Mouse (Mus musculus) small intestine, adult 2 months (tissue): ENCODE data around the gene Exo5. TPM values are rescaled to one million over a fixed set of nuclear protein-coding genes. Genes with fewer than 3 reads are reported as not detected.

Experiments used
- H3K27ac ChIP-seq: fragments of 200-500 bp; 2 replicates; pipeline ENCODE4 v1.5.1; 2012; ENCODE audit warnings: low read depth, low read length, control low read depth, inconsistent platforms; ENCODE audit not compliant: insufficient read depth
- H3K27me3 ChIP-seq: fragments of 200-500 bp; 2 replicates; pipeline ENCODE4 v1.6.1; 2012; ENCODE audit warnings: mild to moderate bottlenecking, moderate library complexity, low read length, inconsistent platforms; ENCODE audit not compliant: control insufficient read depth, insufficient read depth
- H3K36me3 ChIP-seq: fragments of 200-500 bp; 2 replicates; pipeline ENCODE4 v1.6.1; 2012; ENCODE audit warnings: mild to moderate bottlenecking, low read length, control low read depth, inconsistent platforms; ENCODE audit not compliant: control insufficient read depth, insufficient read depth
- H3K4me1 ChIP-seq: fragments of 200-500 bp; 2 replicates; pipeline ENCODE4 v1.6.1; 2012; ENCODE audit warnings: low read length, inconsistent platforms, mixed read lengths; ENCODE audit not compliant: control insufficient read depth, insufficient read depth, insufficient read length
- H3K4me3 ChIP-seq: fragments of 200-500 bp; 2 replicates; pipeline ENCODE4 v1.5.1; 2012; ENCODE audit warnings: low read depth, mild to moderate bottlenecking, control low read depth, inconsistent platforms, low read length, moderate library complexity
- CTCF ChIP-seq: fragments of 200-500 bp; IDR thresholded peaks from 2 replicates; pipeline ENCODE4 v1.5.1; 2012; ENCODE audit warnings: low read depth, mild to moderate bottlenecking, control low read depth, inconsistent platforms, low read length, moderate library complexity, mixed read lengths; ENCODE audit not compliant: insufficient replicate concordance, insufficient read length; ENCODE audit errors: extremely low read depth
- POLR2A ChIP-seq: fragments of 200-500 bp; IDR thresholded peaks from 2 replicates; pipeline ENCODE4 v1.6.1; 2012; ENCODE audit warnings: low read depth, mild to moderate bottlenecking, control low read depth, inconsistent platforms, low read length, moderate library complexity
- WGBS: fragments of 180-500 bp; shearing (Covaris S2); methylation state at CpG from one replicate; pipeline ENCODE4 v1.1.7; 2018; 5-methylcytosine and 5-hydroxymethylcytosine counted together
- polyA plus RNA-seq: library from polyadenylated mRNA; depleted of rRNA; stranded (reverse); fragments of >200 nt; gene quantifications from 2 replicates; pipeline ENCODE4 v1.2.3, GENCODE M21; 2012; rRNA removed

The Exo5 gene
- polyA plus RNA-seq, 1 experiment = 2.8 TPM

DNA sequence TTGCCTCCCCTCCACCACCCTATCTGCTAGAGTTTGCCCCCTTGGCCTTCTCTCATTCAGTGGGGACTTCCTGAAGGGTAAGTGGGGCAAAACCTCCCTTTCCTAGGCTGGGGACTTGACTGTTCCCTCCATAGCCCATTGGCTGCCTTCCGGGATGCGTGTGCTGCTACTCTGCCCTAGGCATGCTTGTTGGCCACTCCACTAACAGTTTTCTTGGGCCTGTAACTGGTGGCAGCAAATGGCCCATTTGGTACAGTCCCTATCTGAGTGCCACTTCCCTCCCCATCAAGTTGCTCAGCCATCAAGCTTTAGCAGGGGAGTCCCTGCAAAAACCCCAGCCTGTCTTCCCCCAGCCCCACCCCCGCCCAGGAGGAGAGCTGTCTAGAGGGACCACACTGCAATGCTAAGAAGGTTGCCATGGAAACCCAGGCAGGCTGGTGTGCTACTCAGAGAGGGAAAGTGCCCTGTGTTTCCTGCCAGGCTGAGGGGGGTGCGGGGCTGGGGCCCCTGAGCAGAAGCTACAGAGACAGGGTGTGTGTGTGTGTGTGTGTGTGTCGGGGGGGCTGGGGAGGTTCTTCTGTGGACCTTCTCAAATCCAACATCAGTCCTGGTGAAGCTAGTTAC, 42.7 kb downstream of the Exo5 start:
- Histone ChIP-seq H3K27ac (no peak overlapping the region), H3K27me3 (no peaks in the 10 kb centered on the region), H3K4me1 (no peaks in the 10 kb centered on the region; the same call in 1 of the 2 replicates), H3K36me3 (no peaks in the 10 kb centered on the region), H3K4me3 (no peak overlapping the region)
- TF ChIP-seq POLR2A (no peak), CTCF (no peak)
- WGBS = 59% methylated on average over 5 of the region's 5 CpGs

DNA sequence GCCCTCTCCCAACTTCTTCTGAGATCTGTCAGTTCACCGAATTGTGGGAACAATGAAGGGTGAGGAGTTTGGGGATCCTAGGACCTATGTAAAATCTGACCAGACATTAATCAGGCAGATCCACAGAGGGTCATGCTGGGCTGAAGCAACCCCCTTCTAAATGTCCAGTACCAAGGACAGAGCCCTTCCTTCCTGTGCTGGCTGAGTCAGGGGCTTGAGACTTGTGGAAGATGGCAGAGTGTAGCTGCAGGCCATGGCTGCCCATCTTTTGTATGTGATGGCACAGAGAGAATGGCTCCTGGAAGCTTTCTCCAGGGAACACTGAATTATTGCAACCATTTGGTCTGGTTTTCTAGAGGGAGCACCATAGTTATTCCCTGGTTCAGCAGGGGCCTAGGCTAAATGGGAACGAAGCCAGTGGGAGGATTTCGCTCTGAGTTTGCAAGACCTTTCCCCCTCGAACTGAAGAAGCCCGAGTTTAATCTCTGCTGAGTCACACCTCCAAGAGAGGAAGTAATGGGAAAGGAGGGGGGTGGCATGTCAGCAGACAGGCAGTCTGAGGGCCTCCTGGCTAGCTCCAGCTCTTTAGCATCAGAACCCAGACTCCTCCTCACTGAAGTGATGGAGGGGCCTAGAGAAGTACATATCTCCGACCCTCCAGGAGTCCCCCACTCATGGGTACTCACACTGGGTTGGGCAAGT, 43.9 kb downstream of the Exo5 start:
- H3K4me3 ChIP-seq = no peak overlapping the region
- no peak overlapping the region for H3K27ac ChIP-seq
- H3K36me3 ChIP-seq = no peaks in the 10 kb centered on the region
- TF ChIP-seq CTCF (no peak), POLR2A (no peak)
- H3K4me1 ChIP-seq = no peaks in the 10 kb centered on the region; the same call in 1 of the 2 replicates
- no peaks in the 10 kb centered on the region for H3K27me3 ChIP-seq
- WGBS = 45% methylated on average over 6 of the region's 6 CpGs

DNA sequence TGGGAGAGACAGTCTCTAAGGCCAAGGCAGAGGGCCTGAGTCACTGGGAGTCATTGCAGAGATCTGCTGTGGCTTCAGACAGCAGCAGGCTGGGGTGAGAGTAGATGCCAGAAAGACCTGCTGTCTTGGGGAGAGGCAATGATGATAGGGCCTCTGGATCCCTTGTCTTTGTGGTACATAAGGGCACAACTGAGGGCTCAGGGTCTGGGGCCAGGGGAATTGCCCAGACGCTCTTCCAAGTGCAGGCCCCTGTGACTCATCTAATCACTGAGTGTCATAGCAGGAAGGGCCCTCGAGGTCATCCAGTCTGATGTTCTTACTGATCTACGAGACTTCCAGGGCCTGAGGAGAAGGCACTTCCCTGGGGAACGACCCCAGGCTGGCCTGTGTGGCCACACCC, 45.4 kb downstream of the Exo5 start:
- TF ChIP-seq CTCF (no peak), POLR2A (no peak)
- no peaks in the 10 kb centered on the region for H3K36me3 ChIP-seq
- WGBS = 24% methylated on average over 4 of the region's 4 CpGs

DNA sequence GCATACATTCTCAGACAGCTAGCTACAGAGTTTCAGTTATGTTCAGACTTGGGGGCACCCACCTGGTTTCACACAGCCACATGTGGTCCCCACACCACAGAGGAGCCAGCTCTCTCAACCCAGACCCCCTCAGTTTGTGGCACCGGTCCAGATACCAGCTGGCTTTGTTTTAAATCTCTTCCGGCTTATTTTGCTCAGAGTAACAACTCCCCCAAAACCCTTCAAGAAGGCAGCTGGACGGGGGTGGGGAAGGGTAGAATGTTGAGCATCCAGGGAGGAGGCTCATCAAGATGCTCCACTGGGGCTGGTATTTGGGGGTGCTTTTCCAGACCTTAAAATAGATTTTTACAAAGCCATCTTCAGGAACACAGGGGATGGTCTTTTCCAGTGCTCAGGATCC, 46.1 kb downstream of the Exo5 start:
- WGBS = 66% methylated on average over 3 of the region's 3 CpGs
- Histone ChIP-seq H3K36me3 (no peaks in the 10 kb centered on the region), H3K27ac (no peak overlapping the region), H3K27me3 (no peaks in the 10 kb centered on the region), H3K4me1 (no peaks in the 10 kb centered on the region), H3K4me3 (no peak overlapping the region)
- TF ChIP-seq POLR2A (no peak), CTCF (no peak)

More for the DNA sequence above, 45.4 kb downstream of the Exo5 start:
- H3K4me3 ChIP-seq = no peak overlapping the region
- H3K27ac ChIP-seq = no peak overlapping the region
- H3K27me3 ChIP-seq = no peaks in the 10 kb centered on the region
- no peaks in the 10 kb centered on the region for H3K4me1 ChIP-seq

DNA sequence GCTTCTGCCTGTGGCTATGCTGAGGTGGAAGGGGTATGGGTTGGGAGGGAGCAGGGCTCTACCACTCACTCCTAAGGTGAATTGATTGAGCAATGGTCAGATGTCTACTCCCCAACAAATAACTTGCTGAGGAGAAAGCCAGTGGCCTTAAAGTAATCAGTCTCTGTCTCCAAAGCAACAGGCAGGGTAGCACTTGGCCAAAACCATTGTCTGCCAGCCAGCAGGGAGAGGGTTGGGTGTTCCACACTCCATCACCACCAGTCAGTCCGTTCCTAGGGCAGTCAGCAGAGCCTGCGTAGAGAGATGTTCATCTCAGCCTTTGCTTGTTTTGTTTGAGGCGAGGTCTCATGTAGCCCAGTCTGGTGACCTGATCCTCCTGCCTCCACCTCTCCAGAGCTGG, 48.9 kb downstream of the Exo5 start:
- no peaks in the 10 kb centered on the region for H3K36me3 ChIP-seq
- H3K27me3 ChIP-seq = no peaks in the 10 kb centered on the region
- no peak for TF ChIP-seq POLR2A
- no peak for TF ChIP-seq CTCF
- H3K4me1 ChIP-seq = no peaks in the 10 kb centered on the region
- 63% methylated on average over 3 of the region's 3 CpGs for WGBS
- no peak overlapping the region for H3K27ac ChIP-seq
- no peak overlapping the region for H3K4me3 ChIP-seq

Other genes starting within 250 kb of the Exo5 start
- gene Kcnq4, start 176.4 kb downstream of the Exo5 start, polyA plus RNA-seq = 3.0 and 4.3 TPM in 2 replicates
- gene Nfyc, start 93.4 kb downstream of the Exo5 start, polyA plus RNA-seq = 103 and 247 TPM in 2 replicates
- gene Rims3, start 70.2 kb downstream of the Exo5 start, polyA plus RNA-seq = 0.30 and 0.51 TPM in 2 replicates
- gene Zfp69, start 26.7 kb upstream of the Exo5 start, polyA plus RNA-seq = 0.60 and 1.8 TPM in 2 replicates
- gene Smap2, start 92.2 kb upstream of the Exo5 start, polyA plus RNA-seq = 12.1 and 28.1 TPM in 2 replicates
- gene Col9a2, start 114.4 kb upstream of the Exo5 start, polyA plus RNA-seq = 0.18 and 0.53 TPM in 2 replicates
- gene Zmpste24, start 173.2 kb upstream of the Exo5 start, polyA plus RNA-seq = 5.8 and 10.4 TPM in 2 replicates
- gene Tmco2, start 184.2 kb upstream of the Exo5 start, polyA plus RNA-seq = not detected in 2 replicates